Mouse (Mus musculus) heart, adult 11 months (tissue): ENCODE results near the gene H3f3a.

Experiments used
- DNase-seq: peaks from one replicate; pipeline ENCODE4 v3.0.0; 2022

The H3f3a gene

GRCm38 (mm10) chr1:180757252-180757955 lies 56.3 kb downstream of the H3f3a start:
- peak; percentile 62 for DNase-seq

GRCm38 (mm10) chr1:180756711-180757110 lies 57.0 kb downstream of the H3f3a start:
- peak; percentile 66 for DNase-seq

- DNase-seq: peak; percentile 62
These were observed 59.4 kb downstream of the H3f3a start for GRCm38 (mm10) chr1:180754376-180754775.

- DNase-seq: peak; percentile 49
These were observed 61.6 kb downstream of the H3f3a start for GRCm38 (mm10) chr1:180752115-180752514.
